Mouse (Mus musculus): Measurements from ENCODE around the gene Shisal2b. TPM values are rescaled to one million over a fixed set of nuclear protein-coding genes. Genes with fewer than 3 reads are reported as not detected.
"Not testable (repeated sequence)": the region's sequence is repeated elsewhere in the genome, so short reads cannot be mapped to it uniquely, and the experiment has no call there.

The Shisal2b gene
- polyA plus RNA-seq (2016; fragmentation: Nextera tagmentation; extraction: Ambion mirVana): 0.15 and 0.20 TPM in 2 replicates

GRCm38 (mm10) chr13:104863127-104863979 is at the start of gene Shisal2b:
Shisal2b (minus strand) TSS chr13:104863893.
- Histone ChIP-seq H3K4me3 (peak within 1 kb of the TSS; percentile 64), H3K4me1 (peaks cover 8% of the 10 kb centered on the region), H3K36me3 (no peaks in the 10 kb centered on the region), H3K27ac (peak within 1 kb of the TSS; percentile 62), H3K27me3 (ENCODE audit: insufficient read depth, poor library complexity, severe bottlenecking) (peaks cover 22% of the 10 kb centered on the region), H3K9me3 (no peaks in the 10 kb centered on the region)
- peak; percentile 80 for DNase-seq (ENCODE audit: low spot score)
- 4% methylated on average over 38 of the region's 38 CpGs for WGBS

GRCm38 (mm10) chr13:104911626-104912025 is 47.9 kb upstream of the Shisal2b start:
- not testable (repeated sequence) for H3K4me3 ChIP-seq; H3K36me3 ChIP-seq; DNase-seq (ENCODE audit: low spot score); H3K9me3 ChIP-seq; H3K27me3 ChIP-seq (ENCODE audit: insufficient read depth, poor library complexity, severe bottlenecking); H3K27ac ChIP-seq; H3K4me1 ChIP-seq
- WGBS: 85% methylated on average over 5 of the region's 5 CpGs

GRCm38 (mm10) chr13:104911006-104911405 is 47.3 kb upstream of the Shisal2b start:
- DNase-seq (ENCODE audit: low spot score); H3K4me3 ChIP-seq; H3K36me3 ChIP-seq; H3K9me3 ChIP-seq; H3K27me3 ChIP-seq (ENCODE audit: insufficient read depth, poor library complexity, severe bottlenecking); H3K4me1 ChIP-seq; H3K27ac ChIP-seq: not testable (repeated sequence)
- WGBS: 88% methylated on average over 1 of the region's 1 CpGs

- Histone ChIP-seq H3K9me3 (no peaks in the 10 kb centered on the region), H3K36me3 (no peaks in the 10 kb centered on the region), H3K4me1 (peaks cover 6% of the 10 kb centered on the region; the same call in 1 of the 2 replicates), H3K4me3 (no peak overlapping the region), H3K27ac (no peak overlapping the region), H3K27me3 (ENCODE audit: insufficient read depth, poor library complexity, severe bottlenecking) (no peaks in the 10 kb centered on the region)
- DNase-seq (ENCODE audit: low spot score): no peak
- 62% methylated on average over 7 of the region's 7 CpGs for WGBS
Measured at GRCm38 (mm10) chr13:104908691-104909090, 45.0 kb upstream of the Shisal2b start.

- DNase-seq (ENCODE audit: low spot score): no peak
- Histone ChIP-seq H3K36me3 (no peaks in the 10 kb centered on the region), H3K27ac (no peak overlapping the region), H3K9me3 (peaks cover 5% of the 10 kb centered on the region; the same call in 1 of the 2 replicates), H3K27me3 (ENCODE audit: insufficient read depth, poor library complexity, severe bottlenecking) (no peaks in the 10 kb centered on the region), H3K4me1 (no peaks in the 10 kb centered on the region), H3K4me3 (no peak overlapping the region)
- 79% methylated on average over 1 of the region's 1 CpGs for WGBS
Measured at GRCm38 (mm10) chr13:104894771-104895170, 31.1 kb upstream of the Shisal2b start.

GRCm38 (mm10) chr13:104892337-104892736 is 28.6 kb upstream of the Shisal2b start:
- DNase-seq (ENCODE audit: low spot score): no peak
- H3K4me1 ChIP-seq: no peaks in the 10 kb centered on the region
- no peaks in the 10 kb centered on the region for H3K36me3 ChIP-seq
- H3K27ac ChIP-seq: no peak overlapping the region
- H3K27me3 ChIP-seq (ENCODE audit: insufficient read depth, poor library complexity, severe bottlenecking): no peaks in the 10 kb centered on the region
- WGBS: 34% methylated on average over 4 of the region's 4 CpGs
- H3K9me3 ChIP-seq: no peaks in the 10 kb centered on the region
- no peak overlapping the region for H3K4me3 ChIP-seq

- Histone ChIP-seq H3K4me3 (no peak overlapping the region), H3K27ac (no peak overlapping the region), H3K36me3 (no peaks in the 10 kb centered on the region), H3K9me3 (no peaks in the 10 kb centered on the region), H3K27me3 (ENCODE audit: insufficient read depth, poor library complexity, severe bottlenecking) (no peaks in the 10 kb centered on the region), H3K4me1 (no peaks in the 10 kb centered on the region; the same call in 1 of the 2 replicates)
- DNase-seq (ENCODE audit: low spot score): no peak
- 66% methylated on average over 8 of the region's 8 CpGs for WGBS
Measured at GRCm38 (mm10) chr13:104886308-104887032, 22.8 kb upstream of the Shisal2b start.

GRCm38 (mm10) chr13:104883566-104884249 is 20.0 kb upstream of the Shisal2b start:
- WGBS: 38% methylated on average over 10 of the region's 16 CpGs
- H3K9me3 ChIP-seq: no peaks in the 10 kb centered on the region

GRCm38 (mm10) chr13:104878508-104878907 is 14.8 kb upstream of the Shisal2b start:
- no peaks in the 10 kb centered on the region for H3K9me3 ChIP-seq
- no peaks in the 10 kb centered on the region for H3K27me3 ChIP-seq (ENCODE audit: insufficient read depth, poor library complexity, severe bottlenecking)
- no peak overlapping the region for H3K27ac ChIP-seq
- 25% methylated on average over 4 of the region's 4 CpGs for WGBS
- no peaks in the 10 kb centered on the region for H3K36me3 ChIP-seq
- no peaks in the 10 kb centered on the region for H3K4me1 ChIP-seq
- no peak for DNase-seq (ENCODE audit: low spot score)
- no peak overlapping the region for H3K4me3 ChIP-seq

More at GRCm38 (mm10) chr13:104883566-104884249, 20.0 kb upstream of the Shisal2b start:
- Histone ChIP-seq H3K27ac (no peak overlapping the region), H3K27me3 (ENCODE audit: insufficient read depth, poor library complexity, severe bottlenecking) (no peaks in the 10 kb centered on the region), H3K4me3 (no peak overlapping the region), H3K4me1 (no peaks in the 10 kb centered on the region; the same call in 1 of the 2 replicates), H3K36me3 (no peaks in the 10 kb centered on the region)
- no peak for DNase-seq (ENCODE audit: low spot score)

GRCm38 (mm10) chr13:104869907-104870306 is 6.2 kb upstream of the Shisal2b start:
- Histone ChIP-seq H3K4me3 (no peak overlapping the region), H3K27me3 (ENCODE audit: insufficient read depth, poor library complexity, severe bottlenecking) (peaks cover 3% of the 10 kb centered on the region; the same call in 1 of the 2 replicates), H3K9me3 (no peaks in the 10 kb centered on the region), H3K4me1 (no peaks in the 10 kb centered on the region), H3K27ac (no peak overlapping the region), H3K36me3 (no peaks in the 10 kb centered on the region)
- no peak for DNase-seq (ENCODE audit: low spot score)
- 89% methylated on average over 2 of the region's 2 CpGs for WGBS

GRCm38 (mm10) chr13:104866726-104867125 is 3.0 kb upstream of the Shisal2b start:
- DNase-seq (ENCODE audit: low spot score): no peak
- Histone ChIP-seq H3K4me1 (peaks cover 8% of the 10 kb centered on the region), H3K27me3 (ENCODE audit: insufficient read depth, poor library complexity, severe bottlenecking) (peaks cover 22% of the 10 kb centered on the region), H3K9me3 (no peaks in the 10 kb centered on the region), H3K27ac (no peak overlapping the region), H3K4me3 (no peak overlapping the region), H3K36me3 (no peaks in the 10 kb centered on the region)
- WGBS: 86% methylated on average over 5 of the region's 5 CpGs

- DNase-seq (ENCODE audit: low spot score): no peak
- H3K36me3 ChIP-seq: no peaks in the 10 kb centered on the region
- H3K27ac ChIP-seq: no peak overlapping the region
- H3K27me3 ChIP-seq (ENCODE audit: insufficient read depth, poor library complexity, severe bottlenecking): no peaks in the 10 kb centered on the region
- 75% methylated on average over 2 of the region's 2 CpGs for WGBS
- H3K9me3 ChIP-seq: no peaks in the 10 kb centered on the region
- no peak overlapping the region for H3K4me3 ChIP-seq
- no peaks in the 10 kb centered on the region for H3K4me1 ChIP-seq
Measured at GRCm38 (mm10) chr13:104853645-104854044, 10.0 kb downstream of the Shisal2b start.
